Mouse (Mus musculus) hindbrain, postnatal 0 days (tissue): Measurements from ENCODE around the gene Prrx1. TPM values are rescaled to one million over a fixed set of nuclear protein-coding genes. Genes with fewer than 3 reads are reported as not detected.

Experiments
- ATAC-seq: fragments of 200-750 bp; cut with Nextera tagmentation; 2 replicates; pipeline ENCODE4 v1.8.0; 2017; ENCODE audit warnings: mild to moderate bottlenecking, moderate TSS enrichment, moderate library complexity
- DNase-seq: peaks from one replicate; pipeline ENCODE4 v3.0.0-alpha.2; 2015; ENCODE audit warnings: low spot score
- H3K27ac ChIP-seq: fragments of 300-500 bp; sonication (generic); 2 replicates; pipeline ENCODE4 v1.5.1; 2014; ENCODE audit warnings: mild to moderate bottlenecking
- H3K27me3 ChIP-seq: fragments of 300-500 bp; sonication (generic); 2 replicates; pipeline ENCODE4 v1.6.1; 2014; ENCODE audit warnings: low read length, mixed read lengths; ENCODE audit not compliant: insufficient read depth
- H3K36me3 ChIP-seq: fragments of 300-500 bp; sonication (generic); 2 replicates; pipeline ENCODE4 v1.6.1; 2014; ENCODE audit warnings: low read length, mixed read lengths; ENCODE audit not compliant: insufficient read depth
- H3K4me1 ChIP-seq: fragments of 300-500 bp; sonication (generic); 2 replicates; pipeline ENCODE4 v1.6.1; 2014; ENCODE audit warnings: antibody characterized with exemption, low read length, mixed read lengths; ENCODE audit not compliant: insufficient read depth
- H3K4me2 ChIP-seq: fragments of 300-500 bp; sonication (generic); 2 replicates; pipeline ENCODE4 v1.6.1; 2014; ENCODE audit warnings: low read depth, mild to moderate bottlenecking, low read length, moderate library complexity, mixed read lengths
- H3K4me3 ChIP-seq: fragments of 300-500 bp; sonication (generic); 2 replicates; pipeline ENCODE4 v1.5.1; 2014; ENCODE audit warnings: low read length
- H3K9ac ChIP-seq: fragments of 300-500 bp; sonication (generic); replicated peaks from 2 replicates; pipeline ENCODE4 v1.6.1; 2014; ENCODE audit warnings: mild to moderate bottlenecking, low read length, moderate library complexity, mixed read lengths
- H3K9me3 ChIP-seq: fragments of 300-500 bp; sonication (generic); 2 replicates; pipeline ENCODE4 v1.6.1; 2016; ENCODE audit warnings: low read length, mixed read lengths
- CTCF ChIP-seq: IDR thresholded peaks from 2 replicates; pipeline ENCODE4 v1.5.1; 2016; ENCODE audit warnings: antibody characterized with exemption, control low read depth, low read depth
- WGBS: fragments of 180-500 bp; shearing (Covaris S2); extraction: QIAGEN DNeasy Blood & Tissue Kit; methylation state at CpG from one replicate; pipeline ENCODE4 v1.1.7; 2014; 5-methylcytosine and 5-hydroxymethylcytosine counted together
- polyA plus RNA-seq: library from polyadenylated mRNA; unstranded; fragments of >200 nt; fragmentation: Nextera tagmentation; extraction: Ambion mirVana; gene quantifications from 2 replicates; pipeline ENCODE4 v1.2.1, GENCODE M21; 2015
- total RNA-seq: library from RNA; depleted of rRNA; stranded (reverse); fragments of >200 nt; gene quantifications from 2 replicates; pipeline ENCODE4 v1.2.3, GENCODE M21; 2014

The Prrx1 gene
- total and polyA plus RNA-seq, 2 experiments from 2014 or later: 4.8 to 4.9 TPM

GRCm38 (mm10) chr1:163305956-163306355 lies 7.6 kb downstream of the Prrx1 start:
- H3K36me3 ChIP-seq: no peaks in the 10 kb centered on the region
- H3K9ac ChIP-seq: no peak overlapping the region
- DNase-seq (no peak), ATAC-seq (no peak)
- no peak overlapping the region for H3K27ac ChIP-seq
- no peak overlapping the region for H3K4me2 ChIP-seq
- WGBS: 38% methylated on average over 1 of the region's 1 CpGs
- peaks cover 42% of the 10 kb centered on the region for H3K27me3 ChIP-seq
- H3K9me3 ChIP-seq: no peaks in the 10 kb centered on the region
- TF ChIP-seq CTCF: peak; percentile 32; the same call in 1 of the 2 replicates
- H3K4me3 ChIP-seq: no peak overlapping the region
- no peaks in the 10 kb centered on the region for H3K4me1 ChIP-seq

GRCm38 (mm10) chr1:163304837-163305236 lies 8.7 kb downstream of the Prrx1 start:
- DNase-seq (no peak), ATAC-seq (no peak)
- Histone ChIP-seq H3K4me2 (no peak overlapping the region), H3K4me1 (no peaks in the 10 kb centered on the region), H3K9me3 (no peaks in the 10 kb centered on the region), H3K27me3 (peaks cover 32% of the 10 kb centered on the region), H3K36me3 (no peaks in the 10 kb centered on the region), H3K27ac (no peak overlapping the region), H3K4me3 (no peak overlapping the region), H3K9ac (no peak overlapping the region)
- TF ChIP-seq CTCF: no peak
- WGBS: 76% methylated on average over 3 of the region's 3 CpGs

GRCm38 (mm10) chr1:163302292-163302691 lies 11.2 kb downstream of the Prrx1 start:
- no peak for ATAC-seq

GRCm38 (mm10) chr1:163293152-163293551 lies 20.4 kb downstream of the Prrx1 start:
- DNase-seq (no peak), ATAC-seq (no peak)
- H3K9ac ChIP-seq: no peak overlapping the region
- no peak overlapping the region for H3K4me3 ChIP-seq
- H3K27ac ChIP-seq: no peak overlapping the region
- no peaks in the 10 kb centered on the region for H3K36me3 ChIP-seq
- H3K4me2 ChIP-seq: no peak overlapping the region
- WGBS: 91% methylated on average over 4 of the region's 4 CpGs
- no peaks in the 10 kb centered on the region for H3K9me3 ChIP-seq
- TF ChIP-seq CTCF: no peak
- no peaks in the 10 kb centered on the region for H3K4me1 ChIP-seq
- no peaks in the 10 kb centered on the region for H3K27me3 ChIP-seq

More at GRCm38 (mm10) chr1:163302292-163302691, 11.2 kb downstream of the Prrx1 start:
- peaks cover 9% of the 10 kb centered on the region; the same call in 1 of the 2 replicates for H3K27me3 ChIP-seq
- no peak overlapping the region for H3K4me2 ChIP-seq
- WGBS: 44% methylated on average over 6 of the region's 6 CpGs
- no peak for TF ChIP-seq CTCF
- no peak overlapping the region for H3K27ac ChIP-seq
- no peaks in the 10 kb centered on the region for H3K4me1 ChIP-seq
- no peak for DNase-seq
- no peak overlapping the region for H3K4me3 ChIP-seq
- no peaks in the 10 kb centered on the region for H3K9me3 ChIP-seq
- H3K36me3 ChIP-seq: no peaks in the 10 kb centered on the region
- no peak overlapping the region for H3K9ac ChIP-seq

- no peak overlapping the region for H3K4me3 ChIP-seq
- no peaks in the 10 kb centered on the region for H3K27me3 ChIP-seq
- no peak for TF ChIP-seq CTCF
- no peak overlapping the region for H3K27ac ChIP-seq
- WGBS: 79% methylated on average over 2 of the region's 2 CpGs
- no peaks in the 10 kb centered on the region for H3K4me1 ChIP-seq
- ATAC-seq (no peak), DNase-seq (no peak)
- no peak overlapping the region for H3K9ac ChIP-seq
- no peaks in the 10 kb centered on the region for H3K36me3 ChIP-seq
- H3K9me3 ChIP-seq: no peaks in the 10 kb centered on the region
- no peak overlapping the region for H3K4me2 ChIP-seq
These were observed 21.6 kb downstream of the Prrx1 start for GRCm38 (mm10) chr1:163291925-163292324.

GRCm38 (mm10) chr1:163289131-163289530 lies 24.4 kb downstream of the Prrx1 start:
- Histone ChIP-seq H3K9me3 (no peaks in the 10 kb centered on the region), H3K9ac (no peak overlapping the region), H3K4me2 (no peak overlapping the region), H3K27ac (no peak overlapping the region), H3K27me3 (no peaks in the 10 kb centered on the region), H3K4me3 (no peak overlapping the region), H3K4me1 (no peaks in the 10 kb centered on the region), H3K36me3 (no peaks in the 10 kb centered on the region)
- WGBS: 93% methylated on average over 7 of the region's 7 CpGs
- ATAC-seq: no peak
- TF ChIP-seq CTCF: no peak
- DNase-seq: no peak

GRCm38 (mm10) chr1:163285539-163285938 lies 28.0 kb downstream of the Prrx1 start:
- Histone ChIP-seq H3K4me1 (peaks cover 8% of the 10 kb centered on the region), H3K4me2 (no peak overlapping the region), H3K27me3 (no peaks in the 10 kb centered on the region), H3K27ac (no peak overlapping the region), H3K36me3 (no peaks in the 10 kb centered on the region), H3K9ac (no peak overlapping the region), H3K4me3 (no peak overlapping the region), H3K9me3 (no peaks in the 10 kb centered on the region)
- WGBS: 56% methylated on average over 1 of the region's 1 CpGs
- no peak for ATAC-seq
- no peak for DNase-seq
- TF ChIP-seq CTCF: no peak
